Mouse (Mus musculus) midbrain, embryonic 11.5 days (tissue): ENCODE measurements around the gene Acp7. TPM values are rescaled to one million over a fixed set of nuclear protein-coding genes. Genes with fewer than 3 reads are reported as not detected.

Experiments
- ATAC-seq: fragments of 200-750 bp; cut with Nextera tagmentation; 2 replicates; pipeline ENCODE4 v1.8.0; 2017; ENCODE audit warnings: moderate TSS enrichment, moderate library complexity; ENCODE audit not compliant: low FRiP score
- DNase-seq: peaks from one replicate; pipeline ENCODE4 v3.0.0; 2015; ENCODE audit warnings: low spot score; ENCODE audit errors: missing footprints
- H3K27ac ChIP-seq: fragments of 300-500 bp; sonication (generic); 2 replicates; pipeline ENCODE4 v1.5.1; 2014; ENCODE audit warnings: low read depth, low read length
- H3K27me3 ChIP-seq: fragments of 300-500 bp; sonication (generic); 2 replicates; pipeline ENCODE4 v1.6.1; 2014; ENCODE audit warnings: mild to moderate bottlenecking, low read length, moderate library complexity, mixed read lengths; ENCODE audit not compliant: control insufficient read depth, insufficient read depth
- H3K36me3 ChIP-seq: fragments of 300-500 bp; sonication (generic); 2 replicates; pipeline ENCODE4 v1.6.1; 2014; ENCODE audit warnings: mild to moderate bottlenecking, low read length, moderate library complexity, mixed read lengths; ENCODE audit not compliant: control insufficient read depth, insufficient read depth
- H3K4me1 ChIP-seq: fragments of 300-500 bp; sonication (generic); 2 replicates; pipeline ENCODE4 v1.6.1; 2014; ENCODE audit warnings: low read length; ENCODE audit not compliant: control insufficient read depth, insufficient read depth
- H3K4me2 ChIP-seq: fragments of 300-500 bp; sonication (generic); 2 replicates; pipeline ENCODE4 v1.6.1; 2014; ENCODE audit warnings: mild to moderate bottlenecking, moderate library complexity
- H3K4me3 ChIP-seq: fragments of 300-500 bp; sonication (generic); 2 replicates; pipeline ENCODE4 v1.5.1; 2014; ENCODE audit warnings: low read depth, low read length
- H3K9ac ChIP-seq: fragments of 300-500 bp; sonication (generic); 2 replicates; pipeline ENCODE4 v1.6.1; 2014; ENCODE audit warnings: low read length
- H3K9me3 ChIP-seq: fragments of 300-500 bp; sonication (generic); 2 replicates; pipeline ENCODE4 v1.6.1; 2016; ENCODE audit warnings: low read length; ENCODE audit not compliant: control insufficient read depth
- WGBS: fragments of 180-500 bp; shearing (Covaris S2); extraction: QIAGEN DNeasy Blood & Tissue Kit; methylation state at CpG from one replicate; pipeline ENCODE4 v1.1.7; 2014; 5-methylcytosine and 5-hydroxymethylcytosine counted together
- polyA plus RNA-seq: library from polyadenylated mRNA; unstranded; fragments of >200 nt; fragmentation: Nextera tagmentation; extraction: Ambion mirVana; gene quantifications from 2 replicates; pipeline ENCODE4 v1.2.1, GENCODE M21; 2014

Acp7 gene
- polyA plus RNA-seq, 1 experiment from 2014 or later, result not detected

DNA sequence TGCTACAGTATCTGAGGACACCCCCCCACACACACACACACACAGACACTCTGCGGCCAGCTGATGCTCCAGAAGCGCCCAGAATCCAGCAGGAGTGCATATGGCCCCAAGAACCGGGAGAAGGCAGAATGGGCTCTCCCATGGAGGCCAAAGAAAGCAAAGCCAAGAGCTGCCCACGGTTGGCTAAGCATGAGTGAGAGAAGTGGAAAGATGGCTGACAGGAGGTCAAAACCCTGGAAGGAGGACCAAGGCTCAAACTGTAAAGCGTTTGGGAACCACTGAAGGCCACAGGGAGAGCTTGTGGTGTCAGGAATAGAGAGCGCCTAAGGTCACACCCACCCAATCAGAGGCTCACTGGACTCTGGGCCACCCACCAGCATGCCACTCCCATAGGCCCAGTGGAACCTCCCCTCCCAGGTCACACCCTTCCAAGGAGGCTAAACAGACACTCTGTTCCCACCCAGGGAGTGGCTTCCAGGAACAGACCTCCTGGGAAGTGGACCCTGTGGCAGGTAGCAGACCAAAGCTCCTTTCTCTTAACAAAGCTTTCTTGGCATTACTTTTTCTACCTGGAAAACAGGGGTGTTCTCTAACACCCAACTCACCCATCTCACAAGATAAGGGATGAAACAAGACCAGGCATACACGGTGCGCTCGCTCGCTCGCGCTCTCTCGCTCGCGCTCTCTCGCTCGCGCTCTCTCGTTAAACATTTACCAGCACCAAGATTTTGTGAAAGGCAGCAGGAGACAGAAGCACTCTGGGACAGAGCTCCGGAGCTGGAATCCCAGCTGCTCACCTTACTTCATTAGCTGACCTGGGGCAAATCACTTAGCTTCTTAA lies 34.5 kb downstream of the Acp7 start:
- Histone ChIP-seq H3K27ac (no peak overlapping the region), H3K36me3 (no peaks in the 10 kb centered on the region), H3K9me3 (no peaks in the 10 kb centered on the region), H3K4me2 (peak overlapping the region; percentile 83), H3K4me3 (peak overlapping the region; percentile 72), H3K9ac (peak overlapping the region; percentile 79), H3K4me1 (peaks cover 14% of the 10 kb centered on the region), H3K27me3 (no peaks in the 10 kb centered on the region)
- ATAC-seq, result no peak
- whole genome bisulfite sequencing, result 50% methylated on average over 20 of the region's 20 CpGs
- DNase-seq, result peak; percentile 84

DNA sequence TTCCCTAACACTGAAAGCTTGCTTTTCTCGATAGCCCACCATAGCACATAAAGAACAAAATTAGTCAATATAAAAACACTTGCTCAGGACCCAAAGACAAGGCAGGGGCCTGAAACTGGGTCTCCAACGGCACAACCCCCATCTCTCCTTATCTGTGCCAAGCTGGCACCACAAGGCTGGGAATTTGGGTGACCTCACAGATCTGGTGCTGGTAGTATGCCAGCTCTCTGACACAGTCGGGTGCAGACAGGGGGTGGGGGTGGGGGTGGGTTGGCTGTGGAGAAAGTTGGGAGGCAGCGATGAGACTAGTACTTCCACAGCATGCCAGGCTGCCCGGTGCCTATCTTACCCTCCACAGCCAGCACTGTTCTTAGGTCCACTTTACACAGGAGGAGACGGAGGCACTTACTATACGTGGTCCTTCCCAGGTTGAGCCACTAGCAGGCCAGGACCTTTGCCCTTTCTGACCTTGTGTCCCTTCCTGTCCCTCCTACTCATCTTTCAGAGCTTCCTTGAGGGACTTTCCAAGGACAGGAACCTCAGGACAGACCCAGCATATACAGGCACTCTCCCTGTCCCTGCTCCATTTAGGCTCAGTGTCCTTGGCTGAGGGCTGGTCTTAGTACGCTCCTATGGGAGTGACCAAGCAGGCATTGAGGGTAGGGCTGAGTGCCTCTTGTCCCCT lies 35.2 kb downstream of the Acp7 start:
- H3K4me2 ChIP-seq, result peak overlapping the region; percentile 83
- H3K27me3 ChIP-seq, result no peaks in the 10 kb centered on the region
- 81% methylated on average over 8 of the region's 8 CpGs for WGBS
- no peak overlapping the region for H3K9ac ChIP-seq
- no peak overlapping the region for H3K4me3 ChIP-seq
- H3K9me3 ChIP-seq, result no peaks in the 10 kb centered on the region
- peaks cover 14% of the 10 kb centered on the region for H3K4me1 ChIP-seq
- DNase-seq (no peak), ATAC-seq (no peak)
- no peak overlapping the region for H3K27ac ChIP-seq
- H3K36me3 ChIP-seq, result no peaks in the 10 kb centered on the region

DNA sequence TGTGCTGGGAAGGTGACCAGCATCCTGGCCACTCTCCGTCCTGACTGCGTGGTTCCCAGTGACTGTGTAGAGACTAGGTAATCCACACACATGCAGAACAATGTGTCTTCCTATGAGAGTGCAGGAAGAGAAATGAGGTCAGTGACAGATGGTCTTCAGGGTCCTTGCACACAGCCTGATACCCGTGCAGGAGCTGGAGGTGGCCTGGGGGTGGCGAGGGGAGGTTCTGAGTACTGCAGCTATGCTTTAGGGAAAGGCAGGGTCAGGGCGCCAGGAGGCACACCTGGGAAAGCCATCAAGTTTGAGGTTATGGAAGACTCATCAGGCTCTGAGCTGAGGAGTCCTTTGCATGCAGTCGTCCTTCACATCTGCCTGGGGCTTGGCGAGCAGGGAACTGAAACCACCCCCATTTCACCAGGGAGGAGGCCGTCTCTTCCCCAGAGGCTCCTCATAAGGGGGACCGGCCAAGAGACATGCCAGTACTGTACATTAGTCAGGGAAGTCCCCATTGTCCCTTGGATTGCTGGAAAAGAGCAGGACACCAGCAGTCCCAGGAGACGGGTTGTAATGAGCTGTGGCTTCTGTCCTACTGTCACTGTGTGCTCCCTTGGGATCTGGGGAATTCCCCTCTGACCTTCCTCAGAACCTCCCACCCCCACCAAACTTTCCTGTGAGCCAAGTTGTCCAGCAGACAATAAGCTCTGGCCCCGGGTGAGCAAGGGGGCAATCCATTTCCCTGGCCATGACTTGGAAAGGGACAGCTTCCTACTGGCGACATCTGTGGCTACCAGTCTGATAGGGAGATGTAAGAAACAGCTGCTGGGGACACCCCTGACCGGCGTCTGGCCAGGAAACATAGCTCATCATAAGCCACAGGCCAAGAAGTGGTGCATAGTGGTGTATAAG lies 37.7 kb downstream of the Acp7 start:
- Histone ChIP-seq H3K4me1 (peaks cover 14% of the 10 kb centered on the region), H3K4me3 (no peak overlapping the region), H3K27ac (no peak overlapping the region), H3K4me2 (no peak overlapping the region), H3K36me3 (no peaks in the 10 kb centered on the region), H3K9me3 (no peaks in the 10 kb centered on the region), H3K27me3 (no peaks in the 10 kb centered on the region), H3K9ac (no peak overlapping the region)
- no peak for ATAC-seq
- DNase-seq, result no peak
- WGBS, result 70% methylated on average over 14 of the region's 14 CpGs

DNA sequence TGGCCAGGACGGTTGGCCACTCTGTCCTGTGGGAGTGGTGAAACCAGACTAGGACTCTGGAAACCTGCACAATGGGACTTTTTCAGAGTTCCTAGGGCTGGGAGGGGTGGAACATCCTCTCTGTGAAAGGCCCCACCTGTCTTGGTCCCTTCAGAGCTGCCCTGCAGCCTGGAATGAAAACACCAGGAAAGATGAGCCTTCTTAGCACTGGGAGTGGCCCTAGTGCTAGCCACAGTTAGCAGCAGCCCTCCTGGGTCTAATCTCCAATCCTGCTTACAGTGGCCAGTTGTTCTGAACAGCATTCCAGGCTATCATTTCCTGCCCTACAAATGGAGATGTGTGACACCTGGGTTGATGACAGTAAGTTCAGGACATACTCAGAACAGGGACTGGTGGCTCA lies 39.3 kb downstream of the Acp7 start:
- H3K4me3 ChIP-seq, result no peak overlapping the region
- H3K9ac ChIP-seq, result no peak overlapping the region
- peaks cover 14% of the 10 kb centered on the region for H3K4me1 ChIP-seq
- H3K4me2 ChIP-seq, result no peak overlapping the region
- no peak for DNase-seq
- H3K27me3 ChIP-seq, result no peaks in the 10 kb centered on the region
- ATAC-seq, result no peak
- H3K9me3 ChIP-seq, result no peaks in the 10 kb centered on the region
- no peak overlapping the region for H3K27ac ChIP-seq
- WGBS, result 79% methylated on average over 1 of the region's 1 CpGs
- H3K36me3 ChIP-seq, result no peaks in the 10 kb centered on the region

DNA sequence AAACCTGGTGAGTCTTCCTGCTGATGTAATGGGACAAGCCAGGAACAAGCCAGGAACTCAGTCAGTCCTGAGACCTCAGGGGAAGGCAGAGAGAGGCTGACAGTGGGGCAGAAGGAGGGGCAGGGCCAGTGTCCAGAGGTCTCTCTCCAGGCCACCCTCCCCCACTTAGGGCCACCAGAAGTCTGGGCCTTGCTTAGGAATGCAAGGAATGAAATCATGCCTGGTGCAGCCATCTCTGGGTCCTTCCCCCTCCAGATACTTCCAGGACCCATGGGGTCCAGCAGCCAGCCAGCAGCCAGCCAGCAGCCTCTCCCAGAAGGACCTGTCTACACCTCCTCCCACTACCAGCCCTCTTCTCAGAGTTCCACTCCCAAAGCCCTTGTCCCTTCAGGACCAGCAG lies 43.5 kb downstream of the Acp7 start:
- no peak overlapping the region for H3K27ac ChIP-seq
- peak overlapping the region; percentile 5; the same call in 1 of the 2 replicates for H3K9ac ChIP-seq
- H3K27me3 ChIP-seq, result no peaks in the 10 kb centered on the region
- H3K4me1 ChIP-seq, result peaks cover 7% of the 10 kb centered on the region
- DNase-seq (no peak), ATAC-seq (no peak)
- H3K4me3 ChIP-seq, result no peak overlapping the region
- no peaks in the 10 kb centered on the region for H3K36me3 ChIP-seq
- H3K4me2 ChIP-seq, result no peak overlapping the region
- no peaks in the 10 kb centered on the region for H3K9me3 ChIP-seq

DNA sequence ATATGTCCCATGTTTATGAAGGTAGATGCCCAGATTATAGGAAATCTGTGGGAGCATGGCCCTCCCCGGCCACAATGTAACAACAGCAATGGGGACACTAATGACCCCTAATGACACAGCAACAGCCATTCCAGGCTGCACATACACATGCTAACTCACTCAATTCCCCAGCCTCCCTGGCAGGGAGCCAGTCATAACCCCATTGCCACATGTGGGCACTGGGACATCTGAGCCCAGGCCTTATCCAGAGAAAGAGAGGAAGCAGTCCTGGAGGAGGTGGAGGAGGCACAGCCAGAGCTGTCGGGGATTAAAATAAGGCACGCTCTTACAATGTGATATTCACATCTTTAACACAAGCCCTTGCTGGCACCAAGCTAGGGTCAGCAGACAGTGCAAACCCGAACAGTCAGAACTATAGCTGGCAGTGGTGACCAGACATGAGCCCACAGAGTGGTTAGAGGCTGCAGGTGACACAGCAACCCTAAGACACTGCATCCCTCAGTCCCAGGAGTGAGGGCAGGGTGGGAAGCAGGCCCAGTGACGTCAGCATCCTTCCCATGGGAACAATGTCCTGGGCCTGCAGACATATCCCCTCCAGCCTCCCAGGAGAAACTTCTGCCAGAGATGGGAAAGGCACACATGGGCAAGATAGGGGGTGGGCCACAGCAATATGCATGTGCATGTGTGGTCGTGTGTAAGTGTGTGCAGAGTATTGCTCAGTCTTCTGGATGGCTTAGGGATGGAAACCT lies 44.3 kb downstream of the Acp7 start:
- no peak overlapping the region for H3K9ac ChIP-seq
- DNase-seq, result no peak

DNA sequence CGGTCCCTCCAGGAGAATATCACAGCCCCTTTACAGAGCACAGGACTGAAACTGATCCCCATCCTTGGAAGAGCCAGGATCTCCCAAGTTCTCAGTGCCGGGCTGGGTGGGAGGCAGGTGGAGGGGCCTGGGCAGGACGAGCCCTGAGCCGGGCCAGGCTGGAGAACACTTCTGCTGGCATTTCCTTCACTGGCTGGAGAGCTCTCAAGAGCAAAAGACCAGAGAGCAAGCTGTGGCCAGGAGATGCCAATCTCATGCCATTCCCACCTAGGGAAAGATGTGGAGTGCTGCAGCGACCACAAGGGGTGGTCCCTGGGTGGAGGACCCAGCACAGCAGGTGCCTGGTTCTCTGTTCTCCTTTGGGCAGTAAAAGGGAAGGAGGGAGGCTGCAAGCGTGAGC lies 46.1 kb downstream of the Acp7 start:
- no peak for DNase-seq
- ATAC-seq, result no peak
- Histone ChIP-seq H3K9ac (no peak overlapping the region), H3K9me3 (no peaks in the 10 kb centered on the region), H3K36me3 (no peaks in the 10 kb centered on the region), H3K27ac (no peak overlapping the region), H3K4me2 (no peak overlapping the region), H3K27me3 (no peaks in the 10 kb centered on the region), H3K4me3 (no peak overlapping the region), H3K4me1 (peaks cover 7% of the 10 kb centered on the region)
- 91% methylated on average over 6 of the region's 6 CpGs for WGBS

More for the DNA sequence above, 44.3 kb downstream of the Acp7 start:
- ATAC-seq, result no peak
- no peak overlapping the region for H3K4me2 ChIP-seq
- peaks cover 7% of the 10 kb centered on the region for H3K4me1 ChIP-seq
- no peaks in the 10 kb centered on the region for H3K36me3 ChIP-seq
- no peaks in the 10 kb centered on the region for H3K27me3 ChIP-seq
- H3K9me3 ChIP-seq, result no peaks in the 10 kb centered on the region
- WGBS, result 73% methylated on average over 6 of the region's 6 CpGs
- H3K27ac ChIP-seq, result no peak overlapping the region
- no peak overlapping the region for H3K4me3 ChIP-seq

DNA sequence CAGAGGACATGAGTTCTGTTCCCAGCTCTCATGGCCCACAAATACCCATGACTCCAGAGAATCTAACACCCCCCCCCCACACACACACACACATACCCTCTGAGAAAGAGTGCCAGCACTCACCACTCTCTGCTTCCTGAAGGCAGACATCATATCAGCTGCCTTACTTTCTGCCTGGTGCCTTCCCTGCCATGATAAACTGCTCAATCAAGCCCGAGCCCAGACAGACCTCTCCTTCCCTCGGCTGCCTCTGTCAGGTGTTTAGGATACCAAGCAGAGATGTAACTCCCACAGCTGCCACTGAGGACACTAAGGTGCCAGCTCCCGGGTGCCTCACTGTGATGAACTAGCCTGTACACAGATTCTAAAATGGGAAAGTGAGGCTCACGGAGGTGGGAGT lies 46.7 kb downstream of the Acp7 start:
- 88% methylated on average over 4 of the region's 4 CpGs for WGBS
- DNase-seq (no peak), ATAC-seq (no peak)
- no peaks in the 10 kb centered on the region for H3K27me3 ChIP-seq
- no peaks in the 10 kb centered on the region for H3K36me3 ChIP-seq
- no peak overlapping the region for H3K9ac ChIP-seq
- H3K4me1 ChIP-seq, result peaks cover 7% of the 10 kb centered on the region
- H3K9me3 ChIP-seq, result no peaks in the 10 kb centered on the region
- H3K4me2 ChIP-seq, result no peak overlapping the region
- no peak overlapping the region for H3K27ac ChIP-seq
- H3K4me3 ChIP-seq, result no peak overlapping the region
